Mouse (Mus musculus): ENCODE measurements at regions not wholly inside any gene's neighbourhood (a gene's known extent, or its start where the extent isn't known, plus 50 kb on each side); places are given as distances from the start of the nearest gene placed in this dataset.

DNA sequence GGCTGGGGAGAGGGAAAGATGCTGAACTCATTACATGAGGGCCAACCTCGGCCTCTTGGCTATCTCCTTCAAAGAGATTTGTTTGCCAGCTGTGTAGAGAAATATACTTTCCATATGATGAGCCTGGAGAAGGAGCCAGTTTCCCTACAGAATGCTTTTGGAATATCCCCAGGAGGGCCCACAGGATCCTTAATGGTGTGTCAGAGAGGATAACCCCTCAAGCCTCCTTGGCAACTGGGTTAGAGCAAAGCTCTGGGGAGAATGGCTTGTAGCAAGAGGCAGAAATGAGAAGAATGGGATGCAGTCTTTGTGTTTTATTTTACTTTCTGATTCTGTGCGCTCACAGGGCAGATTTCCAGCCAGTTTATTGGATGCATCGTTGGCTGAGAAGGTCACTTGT, 353.9 kb downstream of the Dmrt2 start:
- DNase-seq (ENCODE audit: low spot score in 2 of 2): no peak

DNA sequence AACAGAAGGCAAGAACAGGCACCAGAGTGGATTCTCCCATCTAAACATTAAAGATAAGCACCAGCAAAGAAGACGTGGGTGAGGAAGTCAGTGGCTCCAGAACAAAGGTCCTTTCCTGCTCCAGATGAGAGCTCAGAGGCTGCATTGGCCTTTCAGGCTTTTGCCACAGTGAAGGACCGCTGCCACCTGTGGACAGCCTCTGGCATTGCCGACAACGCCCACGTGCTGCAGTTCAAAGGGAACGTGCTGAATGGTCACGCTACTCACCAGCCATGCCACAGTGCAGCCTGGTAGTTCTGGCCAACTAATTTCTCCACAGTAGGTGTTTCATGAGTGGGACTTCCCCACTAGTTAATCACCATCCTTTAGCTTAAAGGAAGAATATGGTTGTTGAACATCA, 365.1 kb downstream of the Dmrt2 start:
- DNase-seq (ENCODE audit: low spot score in 2 of 2): no peak

- no peak for DNase-seq (ENCODE audit: low spot score in 2 of 2)
Measured at GRCm38 (mm10) chr19:26051478-26052215, 379.4 kb downstream of the Dmrt2 start.

DNA sequence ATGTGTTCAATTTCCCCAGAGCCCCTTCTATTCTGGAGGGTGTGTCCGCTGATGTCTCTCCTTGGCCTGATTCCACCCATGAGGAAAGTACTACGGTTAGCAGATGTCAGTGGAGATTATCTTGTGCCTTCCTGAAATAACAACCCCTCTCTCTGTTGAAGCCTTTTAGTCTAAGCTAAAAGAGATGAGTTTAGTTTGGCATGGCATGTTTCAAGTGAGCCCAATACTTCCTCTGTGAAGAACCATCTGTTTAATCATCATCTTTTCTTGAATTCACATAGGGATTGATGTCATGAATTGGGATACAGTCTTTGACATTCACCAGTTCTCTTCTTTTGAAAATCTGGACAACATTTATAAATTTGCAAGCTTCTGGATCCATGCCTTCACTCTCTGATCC, 387.5 kb downstream of the Dmrt2 start:
- DNase-seq (ENCODE audit: low spot score in 2 of 2): no peak

GRCm38 (mm10) chr19:26068553-26068952, 396.3 kb downstream of the Dmrt2 start:
- no peak for DNase-seq (ENCODE audit: low spot score in 2 of 2)

GRCm38 (mm10) chr19:26069908-26070307, 397.7 kb downstream of the Dmrt2 start:
- DNase-seq (ENCODE audit: low spot score in 2 of 2): no peak

GRCm38 (mm10) chr19:26088318-26088717, 416.1 kb downstream of the Dmrt2 start:
- no peak for DNase-seq (ENCODE audit: low spot score in 2 of 2)

DNA sequence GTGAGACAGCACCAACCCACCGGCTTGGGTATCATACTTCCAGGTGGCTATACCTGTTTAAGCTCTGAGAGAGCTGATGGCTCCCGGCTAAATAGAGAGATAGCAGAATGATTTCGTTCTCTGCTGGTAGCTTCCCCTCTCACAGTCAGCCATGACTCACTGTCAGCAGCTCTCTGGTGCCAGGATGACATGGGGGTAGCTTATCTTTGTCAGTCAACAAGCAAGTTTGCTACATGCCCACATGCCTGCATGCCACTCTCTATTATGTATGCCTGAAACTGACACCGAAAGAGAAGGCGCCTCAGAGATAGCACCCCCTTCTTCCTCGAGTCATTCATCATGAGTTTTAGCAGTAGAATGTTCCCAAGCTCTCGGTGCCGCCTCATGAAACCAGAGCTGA, 419.2 kb downstream of the Dmrt2 start:
- no peak for DNase-seq (ENCODE audit: low spot score in 2 of 2)

DNA sequence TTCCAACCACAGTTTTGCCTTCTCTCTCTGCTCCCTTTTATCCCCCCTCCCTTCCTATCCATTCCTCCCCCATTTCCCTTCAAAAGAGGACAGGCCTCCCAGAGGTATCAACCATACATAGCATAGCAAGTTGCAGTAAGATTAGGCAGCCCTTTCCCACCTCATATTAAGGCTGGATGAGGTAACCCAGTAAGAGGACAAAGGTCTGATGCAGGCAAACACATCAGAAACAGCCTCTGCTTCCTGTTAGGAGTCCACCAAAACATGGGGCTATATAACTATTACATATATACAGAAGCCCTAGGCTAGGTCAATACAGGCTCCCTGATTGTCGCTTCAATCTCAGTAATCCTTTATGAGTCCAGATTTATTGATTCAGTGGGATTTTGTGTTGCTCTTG, 421.6 kb downstream of the Dmrt2 start:
- no peak for DNase-seq (ENCODE audit: low spot score in 2 of 2)

GRCm38 (mm10) chr19:26114326-26114725, 442.1 kb downstream of the Dmrt2 start:
- DNase-seq (ENCODE audit: low spot score in 2 of 2): no peak

- no peak for DNase-seq (ENCODE audit: low spot score in 2 of 2)
Measured at GRCm38 (mm10) chr19:26128423-26128822, 456.2 kb downstream of the Dmrt2 start.

DNA sequence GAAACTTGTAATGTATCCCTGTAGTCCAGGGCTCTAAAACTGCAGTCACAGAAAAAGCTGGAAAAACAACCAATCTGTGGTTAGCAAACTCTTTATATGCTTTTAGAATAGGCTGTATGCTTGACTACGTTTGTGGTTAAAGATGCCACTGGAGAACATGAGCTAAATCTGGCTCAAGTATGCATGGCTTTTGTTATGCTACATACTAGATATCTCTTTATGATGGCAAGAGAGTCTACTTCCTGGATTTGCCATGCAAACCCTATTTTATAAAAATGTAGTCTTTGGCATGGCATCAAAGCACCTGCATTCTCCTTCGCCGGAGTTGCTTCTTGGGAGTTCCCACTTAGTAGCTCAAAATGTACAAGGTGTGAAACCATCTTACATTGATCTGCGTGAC, 462.2 kb downstream of the Dmrt2 start:
- DNase-seq (ENCODE audit: low spot score in 2 of 2): no peak

- no peak for DNase-seq (ENCODE audit: low spot score in 2 of 2)
Measured at GRCm38 (mm10) chr19:26135398-26136104, 463.3 kb downstream of the Dmrt2 start.

DNA sequence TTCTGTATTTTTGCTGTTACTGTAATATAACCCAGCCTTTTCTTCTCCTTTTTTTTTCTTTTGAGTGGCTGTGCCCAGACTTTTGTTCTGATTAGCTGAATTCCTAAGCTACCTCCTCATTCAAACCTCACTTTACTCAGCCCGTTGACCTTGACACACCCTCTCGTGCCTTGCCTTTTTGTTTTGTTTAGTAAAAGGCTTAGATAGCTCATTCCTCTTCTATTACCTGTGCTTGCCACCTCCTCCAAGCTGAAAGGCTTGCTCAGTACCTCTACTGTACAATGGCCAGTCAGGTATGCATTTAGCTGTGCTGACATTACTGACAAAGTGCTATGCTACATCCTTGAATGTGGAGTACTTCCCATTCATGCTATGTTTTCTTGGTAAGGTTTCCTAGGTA, 464.2 kb upstream of the Smarca2 start:
- DNase-seq (ENCODE audit: low spot score in 2 of 2): no peak

DNA sequence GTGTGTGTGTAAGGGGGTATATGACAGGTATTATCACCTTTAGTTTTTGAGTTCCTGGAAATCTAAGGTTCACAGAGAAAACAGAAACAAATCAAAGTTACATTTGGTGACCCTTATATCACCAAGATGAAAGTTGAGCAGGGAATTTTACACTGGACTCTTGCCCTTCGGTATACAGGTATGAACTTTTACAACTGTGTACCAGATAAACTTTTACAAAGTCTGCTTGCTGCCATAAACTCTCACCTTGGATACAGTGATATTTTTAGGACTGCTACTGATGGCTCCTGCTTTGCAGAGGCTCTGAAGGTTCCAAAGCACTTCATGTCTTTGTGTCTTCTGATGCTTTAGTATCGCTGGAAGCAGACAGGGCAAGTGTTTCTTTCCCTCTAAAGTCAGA, 461.3 kb upstream of the Smarca2 start:
- DNase-seq (ENCODE audit: low spot score in 2 of 2): no peak

DNA sequence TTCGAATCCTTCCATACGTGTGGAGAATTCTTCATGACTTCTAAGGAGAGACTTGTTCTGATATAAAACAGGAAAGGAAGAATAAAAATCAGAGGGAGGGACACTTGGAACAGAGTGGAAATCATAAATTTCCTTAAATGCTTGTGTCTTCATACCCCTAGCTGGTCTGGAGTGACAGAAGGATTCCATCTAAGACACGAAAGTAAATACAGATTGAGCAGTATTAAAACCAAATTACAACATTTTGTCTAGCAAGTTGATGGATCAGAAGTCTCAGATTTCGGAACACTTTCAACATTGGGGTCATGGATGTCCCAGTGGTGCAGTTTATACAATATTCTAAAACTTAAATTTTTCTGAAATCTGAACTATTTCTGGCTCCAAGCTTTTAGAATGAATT, 453.6 kb upstream of the Smarca2 start:
- DNase-seq (ENCODE audit: low spot score in 2 of 2): no peak

- DNase-seq (ENCODE audit: low spot score in 2 of 2): no peak
Measured at GRCm38 (mm10) chr19:26164993-26165392, 439.9 kb upstream of the Smarca2 start.

DNA sequence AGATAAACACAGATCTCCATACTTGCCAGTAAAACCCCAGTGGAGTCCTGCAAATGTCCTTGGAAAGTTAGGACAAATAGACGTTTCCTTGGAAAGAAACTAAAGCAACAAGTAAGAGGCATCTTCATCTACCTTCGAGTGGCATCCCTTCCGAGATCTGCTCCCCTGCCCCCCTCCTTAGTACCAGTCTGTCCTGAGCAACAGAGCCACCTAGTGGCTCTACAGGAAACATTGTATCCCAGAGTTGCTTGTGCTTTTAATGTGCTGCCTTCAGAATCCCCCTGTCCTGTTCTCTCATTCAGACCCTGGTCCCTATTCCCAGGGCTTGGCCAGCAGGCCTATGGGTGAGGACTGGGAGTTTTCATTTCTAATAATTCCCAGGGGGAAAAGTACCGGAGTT, 423.1 kb upstream of the Smarca2 start:
- DNase-seq (ENCODE audit: low spot score in 2 of 2): no peak

DNA sequence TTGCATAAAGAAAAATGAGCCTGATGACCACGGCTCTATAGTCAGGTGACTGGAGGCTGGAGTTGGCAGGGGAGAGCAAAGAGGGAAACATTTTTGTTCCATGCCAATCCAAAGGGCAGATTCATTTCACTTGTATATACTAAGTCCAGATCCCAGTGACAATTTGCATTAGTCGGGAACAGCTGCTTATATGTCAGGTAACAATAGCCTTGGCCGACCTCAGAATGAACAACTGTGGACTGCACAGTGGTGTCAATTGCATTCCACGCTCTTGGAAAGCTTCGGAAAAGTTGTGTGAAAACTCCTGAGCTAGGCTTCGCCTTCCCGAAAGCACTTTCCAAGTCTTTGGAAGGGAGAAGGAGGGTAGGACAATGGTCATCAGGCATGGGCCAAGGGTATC, 419.8 kb upstream of the Smarca2 start:
- no peak for DNase-seq (ENCODE audit: low spot score in 2 of 2)

DNA sequence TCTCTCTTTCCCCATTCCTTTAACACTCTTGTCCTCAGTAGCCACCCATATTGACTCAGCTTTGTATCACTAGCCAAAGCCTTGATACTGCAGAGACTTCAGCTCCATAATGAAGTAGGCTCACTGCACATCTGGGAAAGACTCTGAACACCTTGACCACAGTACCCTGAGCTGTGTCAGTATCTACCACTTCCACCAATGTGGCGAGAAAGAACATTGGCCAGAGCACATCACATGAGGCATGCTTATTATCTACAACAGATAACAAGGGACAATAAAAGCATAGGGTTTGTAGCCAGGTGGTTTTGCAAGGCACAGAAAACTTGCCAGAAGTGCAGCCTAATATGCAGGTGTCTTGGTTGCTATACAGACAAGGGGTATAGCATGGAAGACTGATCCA, 414.0 kb upstream of the Smarca2 start:
- no peak for DNase-seq (ENCODE audit: low spot score in 2 of 2)

- no peak for DNase-seq (ENCODE audit: low spot score in 2 of 2)
Measured at GRCm38 (mm10) chr19:26193664-26194063, 411.2 kb upstream of the Smarca2 start.

DNA sequence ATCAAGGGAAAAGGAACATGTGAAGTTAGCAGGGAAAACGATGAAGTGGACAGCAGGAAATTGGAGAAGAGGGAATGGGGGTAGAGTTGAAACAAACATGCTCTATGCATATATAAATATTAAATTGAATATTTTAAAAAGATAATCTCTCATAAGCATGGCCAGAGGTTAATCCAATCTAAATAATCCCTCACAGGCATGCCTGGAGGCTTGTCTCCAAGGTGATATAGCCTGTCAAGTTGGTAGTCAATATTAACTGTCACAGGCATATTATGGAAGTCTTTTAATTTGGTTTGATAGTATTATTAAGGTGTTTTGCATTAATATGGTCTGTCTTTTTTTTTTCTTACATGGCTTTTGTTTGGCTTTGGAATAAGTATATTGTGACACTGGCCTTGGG, 396.1 kb upstream of the Smarca2 start:
- no peak for DNase-seq (ENCODE audit: low spot score in 2 of 2)

- no peak for DNase-seq (ENCODE audit: low spot score in 2 of 2)
Measured at GRCm38 (mm10) chr19:26234539-26234938, 370.3 kb upstream of the Smarca2 start.

All from left cerebral cortex, adult 8-10 months (tissue).